Mouse (Mus musculus) megakaryocyte, adult 5-6 weeks (primary cell): ENCODE measurements around the gene Hif3a. TPM values are rescaled to one million over a fixed set of nuclear protein-coding genes. Genes with fewer than 3 reads are reported as not detected.

Experiments
- ATAC-seq: 2 replicates; pipeline ENCODE4 v1.8.0; 2016; ENCODE audit warnings: mild to moderate bottlenecking, inconsistent platforms; ENCODE audit not compliant: poor library complexity, severe bottlenecking
- total RNA-seq, 2 experiments: library from RNA; stranded (forward) in 1 of 2; stranded (reverse) in 1 of 2; fragments of 153-499, 151-499 nt in 1 of 2; fragments of 221-1000, 200-1000 nt in 1 of 2; gene quantifications; 2 replicates each; pipeline versions ENCODE4 v1.2.3 to v1.2.4; 2015 to 2017

The Hif3a gene
- total RNA-seq, 2 experiments from 2014 or later = 0.25 TPM; not detected in 1

- ATAC-seq = no peak
Measured at GRCm38 (mm10) chr7:17056601-17057523, 5.4 kb downstream of the Hif3a start.

DNA sequence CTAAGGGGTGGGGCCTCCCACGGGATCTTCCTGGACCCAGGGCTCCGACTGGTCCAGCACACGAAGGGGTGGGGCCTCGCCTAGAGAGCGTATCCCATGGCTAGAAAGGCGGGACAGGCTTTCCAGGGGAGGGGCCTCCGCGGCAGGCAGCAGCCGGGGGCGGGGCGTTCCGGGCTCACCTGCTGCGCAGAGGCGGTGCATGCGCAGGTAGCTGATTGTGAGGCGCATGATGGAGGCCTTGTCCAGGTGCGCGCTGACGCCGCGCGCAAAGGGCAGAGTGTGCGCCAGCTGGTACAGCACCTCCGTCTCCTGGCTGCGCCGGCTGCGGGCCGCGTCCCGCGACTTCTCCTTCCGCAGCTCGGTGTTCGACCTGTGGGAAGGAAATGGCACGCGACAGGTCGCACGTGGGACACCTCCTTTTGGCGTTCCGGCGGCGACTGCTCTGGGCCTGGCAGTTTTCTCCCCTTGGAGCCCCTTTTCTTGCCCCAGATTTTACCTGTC, 6.1 kb downstream of the Hif3a start:
- ATAC-seq = peak; percentile 68

- no peak for ATAC-seq
Measured at GRCm38 (mm10) chr7:17055287-17055946, 6.8 kb downstream of the Hif3a start.

DNA sequence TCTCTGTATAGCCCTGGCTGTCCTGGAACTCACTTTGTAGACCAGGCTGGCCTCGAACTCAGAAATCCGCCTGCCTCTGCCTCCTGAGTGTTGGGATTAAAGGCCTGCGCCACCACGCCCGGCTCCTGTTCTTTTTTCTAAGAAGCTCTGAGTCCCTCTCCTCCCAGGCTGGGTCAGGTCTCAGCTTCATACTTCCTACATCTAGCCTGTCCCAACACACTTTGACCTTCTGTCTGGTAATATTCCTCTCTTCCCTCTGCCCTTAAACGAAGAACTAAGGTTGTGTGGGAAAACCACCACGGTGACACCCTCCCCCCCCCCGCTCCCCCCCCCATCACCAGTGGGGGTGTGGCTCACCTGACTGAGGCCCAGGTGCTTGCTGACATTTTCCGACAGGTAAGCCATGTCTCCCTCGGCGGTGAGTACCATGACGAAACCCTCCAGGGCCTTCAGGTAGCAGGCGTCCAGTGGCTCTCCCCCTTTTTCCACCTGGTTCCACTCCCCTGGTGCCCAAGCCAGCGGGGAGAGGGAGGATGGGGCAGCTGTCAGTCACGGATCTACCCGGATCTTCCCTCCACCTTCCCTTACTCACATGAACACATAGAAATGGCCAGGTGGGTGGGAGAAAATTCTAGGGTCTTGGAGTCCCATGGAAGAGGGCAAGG, 7.8 kb downstream of the Hif3a start:
- no peak for ATAC-seq

DNA sequence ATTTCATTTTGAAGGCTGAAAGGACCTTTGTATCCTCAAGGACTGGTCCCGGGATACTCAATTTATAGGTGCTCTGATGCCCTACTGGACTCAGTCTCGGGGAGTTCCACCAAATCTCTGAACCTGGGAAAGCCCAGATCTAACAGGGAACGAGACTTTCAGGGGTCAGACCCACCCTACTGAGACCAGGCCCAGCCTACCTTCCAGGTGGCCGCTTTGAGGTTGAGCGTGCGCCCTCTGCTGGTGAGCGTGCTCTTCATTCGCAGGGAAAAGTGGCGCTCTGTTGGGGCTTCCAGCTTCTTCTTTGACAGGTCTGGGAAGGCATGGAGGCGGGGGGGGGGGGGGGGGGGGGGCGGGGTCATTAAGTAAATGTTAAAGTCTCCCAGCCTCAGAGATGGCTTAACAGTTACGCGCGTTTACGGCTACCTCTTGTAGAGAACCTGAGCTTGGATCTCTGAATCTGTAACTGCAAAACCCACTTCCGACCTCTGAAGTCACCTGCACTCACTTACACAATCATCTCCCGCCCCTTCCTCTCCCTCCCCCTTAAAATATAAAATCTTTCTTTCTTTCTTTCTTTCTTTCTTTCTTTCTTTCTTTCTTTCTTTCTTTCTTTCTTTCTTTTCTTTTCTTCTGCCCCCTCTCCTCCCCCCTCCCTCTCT, 11.2 kb downstream of the Hif3a start:
- ATAC-seq = peak; percentile 70

GRCm38 (mm10) chr7:17050491-17050890, 11.7 kb downstream of the Hif3a start:
- no peak for ATAC-seq

DNA sequence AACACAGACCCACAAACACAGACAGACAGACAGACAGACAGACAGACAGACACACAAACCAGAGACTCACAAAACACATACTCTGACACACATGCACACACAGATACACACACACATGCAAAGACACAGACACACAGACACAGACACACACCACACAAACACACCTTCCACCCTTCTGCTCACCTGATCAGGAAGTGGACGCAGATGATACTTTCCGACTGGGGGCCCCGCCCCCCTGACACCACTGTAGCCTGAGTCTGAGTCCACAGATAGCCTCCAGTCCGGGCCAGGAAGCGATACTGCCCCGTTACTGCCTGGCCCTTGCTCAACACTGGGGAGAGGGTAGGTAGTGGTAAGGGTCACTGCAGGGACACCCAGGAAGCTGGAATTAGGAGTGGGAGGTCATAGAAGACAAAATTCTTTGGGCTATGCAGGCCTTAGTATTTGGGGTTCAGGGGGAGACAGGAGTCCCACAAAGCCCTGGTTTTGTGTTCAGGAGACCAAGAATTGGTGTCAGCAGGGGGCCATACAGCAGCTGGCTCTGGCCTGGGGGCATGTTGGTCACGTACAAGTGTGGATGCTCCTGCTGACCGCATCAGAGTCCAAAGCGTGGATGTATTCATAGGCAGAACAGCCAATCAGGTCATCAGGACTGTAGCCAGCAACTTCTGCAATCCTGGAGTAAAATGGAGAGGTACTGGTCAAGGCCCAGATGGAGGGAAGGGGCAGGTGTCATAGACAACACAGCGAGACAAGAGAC, 13.6 kb downstream of the Hif3a start:
- ATAC-seq = no peak

GRCm38 (mm10) chr7:17047041-17047682, 15.1 kb downstream of the Hif3a start:
- ATAC-seq = no peak

DNA sequence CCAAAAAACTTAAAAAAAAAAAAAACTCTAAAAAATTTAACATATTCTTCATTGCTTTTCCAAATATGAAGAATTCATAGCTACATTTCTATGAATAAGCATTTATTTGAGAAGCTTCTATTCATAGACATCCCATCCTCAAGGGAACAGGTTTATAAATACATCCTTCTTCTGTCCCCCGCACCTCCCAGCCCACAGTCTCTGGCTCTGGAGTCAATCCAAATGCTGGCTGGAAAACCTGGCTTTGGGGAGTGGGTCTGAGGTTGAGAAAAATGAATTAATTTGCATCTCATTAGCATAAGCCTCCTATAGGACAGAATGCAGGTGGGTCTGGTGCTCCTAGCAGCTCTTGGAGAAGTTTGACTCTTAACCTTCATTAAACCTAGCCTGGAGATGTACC, 16.5 kb downstream of the Hif3a start:
- ATAC-seq = no peak

DNA sequence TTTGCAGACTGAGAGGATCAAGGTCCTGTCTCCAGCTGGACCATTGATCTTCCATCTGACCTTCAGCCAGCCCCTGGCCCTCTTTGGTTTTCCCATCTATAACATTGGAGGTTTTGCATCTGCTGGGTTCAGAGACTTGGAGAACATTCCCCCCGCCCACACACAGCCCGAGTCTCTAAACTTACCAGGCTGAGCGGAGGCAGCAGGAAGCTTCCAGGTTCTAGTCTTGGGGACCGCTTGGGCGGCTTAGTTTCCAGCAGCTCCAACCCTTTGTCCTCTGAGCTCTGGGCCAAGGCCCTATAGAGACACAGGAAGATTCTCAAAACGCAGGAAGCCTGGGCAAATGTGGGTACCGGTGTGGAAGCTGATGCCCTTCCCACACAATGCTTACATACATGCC, 22.9 kb downstream of the Hif3a start:
- no peak for ATAC-seq

- no peak for ATAC-seq
Measured at GRCm38 (mm10) chr7:17038018-17038695, 24.1 kb downstream of the Hif3a start.

DNA sequence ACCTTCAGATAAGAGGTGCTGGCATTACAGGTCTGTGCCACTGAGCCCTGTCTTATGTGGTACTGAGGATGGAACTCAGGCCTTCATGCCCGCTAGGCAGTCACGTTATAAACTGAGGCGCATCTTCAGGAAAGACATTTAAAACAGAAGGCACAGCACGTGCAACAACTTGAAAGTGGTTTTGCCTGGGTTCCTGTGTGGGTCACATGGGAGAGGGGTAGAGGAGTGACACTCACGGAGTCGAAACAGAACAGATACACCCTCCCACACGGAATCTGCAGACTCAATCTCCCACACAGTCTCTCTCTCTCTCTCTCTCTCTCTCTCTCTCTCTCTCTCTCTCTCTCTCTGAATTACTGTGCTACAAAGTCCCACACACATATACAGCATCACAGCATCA, 32.0 kb downstream of the Hif3a start:
- no peak for ATAC-seq

DNA sequence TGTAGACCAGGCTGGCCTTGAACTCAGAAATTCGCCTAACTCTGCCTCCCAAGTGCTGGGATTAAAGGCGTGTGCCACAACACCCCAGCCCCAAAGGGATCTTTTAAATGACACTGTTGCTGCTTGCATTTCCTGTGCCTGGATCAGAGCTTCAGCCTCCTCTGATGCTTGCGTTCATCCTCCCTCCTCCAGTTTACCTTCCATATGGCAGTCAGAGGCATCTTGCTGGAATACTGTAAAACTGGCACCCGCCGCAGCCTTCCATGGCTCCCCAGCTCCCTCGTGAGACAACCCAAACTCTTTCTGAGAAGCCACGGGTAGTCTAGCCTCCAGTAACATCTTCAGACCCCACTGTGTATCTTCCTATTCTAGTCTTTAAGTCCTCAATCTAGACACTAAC, 33.3 kb downstream of the Hif3a start:
- ATAC-seq = no peak

- ATAC-seq = peak; percentile 73
Measured at GRCm38 (mm10) chr7:17027588-17028343, 34.5 kb downstream of the Hif3a start, which contains the start of gene Ppp5c. Gene Ppp5c, minus strand, starts transcription at chr7:17027924.

GRCm38 (mm10) chr7:17026710-17027587, 35.3 kb downstream of the Hif3a start:
- ATAC-seq = peak; percentile 46

- ATAC-seq = no peak
Measured at GRCm38 (mm10) chr7:17025896-17026622, 36.2 kb downstream of the Hif3a start.

DNA sequence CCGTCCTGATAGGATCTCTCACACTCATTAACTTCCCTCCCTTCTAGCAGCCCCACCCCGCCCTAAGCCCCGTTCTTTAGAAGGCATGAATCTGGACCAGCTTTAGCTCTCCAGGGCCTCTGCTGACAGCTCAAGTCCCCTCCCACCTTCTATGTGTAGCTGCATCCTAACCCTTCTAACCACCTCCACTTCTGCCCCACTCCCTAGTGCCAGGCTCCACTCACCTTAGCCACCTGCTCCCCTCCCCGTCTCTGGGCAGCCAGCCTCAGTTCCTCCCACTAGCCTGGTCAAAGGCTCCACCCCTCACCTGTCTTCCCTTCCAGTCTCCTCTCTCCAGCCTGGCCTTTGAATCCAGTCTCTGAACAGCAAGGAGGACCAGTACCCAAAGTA, 36.7 kb downstream of the Hif3a start:
- no peak for ATAC-seq
